Mouse (Mus musculus): ENCODE data around the gene Fgfr2. TPM values are rescaled to one million over a fixed set of nuclear protein-coding genes. Genes with fewer than 3 reads are reported as not detected.

Gene Fgfr2
- polyA plus RNA-seq, 1 experiment from 2014 or later, result 20.3 TPM

DNA sequence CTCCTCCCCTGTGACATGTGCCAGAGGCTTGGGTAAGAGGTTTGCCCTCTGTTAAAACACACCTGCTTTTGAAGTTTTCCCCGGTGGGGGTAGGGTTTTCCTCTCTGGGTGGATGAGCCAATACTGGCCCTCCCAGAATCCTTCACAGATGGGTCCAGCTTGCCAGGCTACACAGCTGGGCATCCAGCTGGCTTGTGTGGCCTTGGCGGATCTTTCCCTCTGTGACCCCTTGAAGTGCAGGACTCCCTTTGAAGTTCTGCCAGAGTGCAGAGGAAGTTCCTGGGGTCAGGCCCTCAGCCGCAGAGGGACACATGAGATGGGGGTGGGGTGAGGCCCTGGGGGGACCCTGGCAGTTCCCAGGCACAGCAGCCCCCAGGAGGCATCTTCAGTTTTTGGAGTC, 507.8 kb downstream of the Fgfr2 start:
- Histone ChIP-seq H3K27ac (ENCODE audit: low read length) (no peak overlapping the region), H3K4me1 (ENCODE audit: control insufficient read depth, insufficient read depth, low read length) (peaks cover 5% of the 10 kb centered on the region; the same call in 1 of the 2 replicates), H3K36me3 (ENCODE audit: control insufficient read depth, insufficient read depth) (no peaks in the 10 kb centered on the region), H3K27me3 (ENCODE audit: control insufficient read depth, insufficient read depth, low read length) (no peaks in the 10 kb centered on the region), H3K9me3 (replicated peaks; ENCODE audit: control insufficient read depth, low read length) (no peaks in the 10 kb centered on the region), H3K9ac (ENCODE audit: low read length) (no peak overlapping the region), H3K4me3 (ENCODE audit: low read length) (no peak overlapping the region), H3K4me2 (ENCODE audit: low read depth, low read length) (no peak overlapping the region)
- 34% methylated on average over 3 of the region's 3 CpGs for WGBS
- ATAC-seq (replicated peaks; ENCODE audit: extremely low read depth, insufficient read depth, low FRiP score), result no peak

DNA sequence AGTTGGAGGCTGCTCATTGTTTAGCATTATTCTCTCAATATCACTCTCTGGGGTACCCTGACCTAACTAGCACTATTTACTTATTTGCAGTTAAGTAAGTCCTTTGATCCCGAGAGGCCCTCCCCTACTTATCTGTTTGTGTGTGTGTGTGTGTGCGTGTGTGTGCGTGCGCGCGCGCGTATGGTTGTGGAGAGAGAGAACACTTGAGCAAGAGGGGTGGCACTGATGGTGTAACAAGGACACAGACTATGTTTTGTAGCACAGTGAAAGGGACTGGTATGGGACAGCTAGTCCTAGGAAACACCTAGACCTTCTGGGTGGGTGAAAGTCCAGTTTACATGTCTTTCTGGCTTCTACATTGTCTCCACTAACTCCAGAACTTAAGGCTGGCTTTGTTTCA, 511.6 kb downstream of the Fgfr2 start:
- H3K9me3 ChIP-seq (replicated peaks; ENCODE audit: control insufficient read depth, low read length), result no peaks in the 10 kb centered on the region
- H3K4me3 ChIP-seq (ENCODE audit: low read length), result no peak overlapping the region
- no peak overlapping the region for H3K27ac ChIP-seq (ENCODE audit: low read length)
- WGBS, result 90% methylated on average over 8 of the region's 8 CpGs
- peaks cover 7% of the 10 kb centered on the region; the same call in 1 of the 2 replicates for H3K4me1 ChIP-seq (ENCODE audit: control insufficient read depth, insufficient read depth, low read length)
- H3K27me3 ChIP-seq (ENCODE audit: control insufficient read depth, insufficient read depth, low read length), result no peaks in the 10 kb centered on the region
- H3K9ac ChIP-seq (ENCODE audit: low read length), result no peak overlapping the region
- H3K36me3 ChIP-seq (ENCODE audit: control insufficient read depth, insufficient read depth), result no peaks in the 10 kb centered on the region
- ATAC-seq (replicated peaks; ENCODE audit: extremely low read depth, insufficient read depth, low FRiP score), result no peak
- H3K4me2 ChIP-seq (ENCODE audit: low read depth, low read length), result no peak overlapping the region

DNA sequence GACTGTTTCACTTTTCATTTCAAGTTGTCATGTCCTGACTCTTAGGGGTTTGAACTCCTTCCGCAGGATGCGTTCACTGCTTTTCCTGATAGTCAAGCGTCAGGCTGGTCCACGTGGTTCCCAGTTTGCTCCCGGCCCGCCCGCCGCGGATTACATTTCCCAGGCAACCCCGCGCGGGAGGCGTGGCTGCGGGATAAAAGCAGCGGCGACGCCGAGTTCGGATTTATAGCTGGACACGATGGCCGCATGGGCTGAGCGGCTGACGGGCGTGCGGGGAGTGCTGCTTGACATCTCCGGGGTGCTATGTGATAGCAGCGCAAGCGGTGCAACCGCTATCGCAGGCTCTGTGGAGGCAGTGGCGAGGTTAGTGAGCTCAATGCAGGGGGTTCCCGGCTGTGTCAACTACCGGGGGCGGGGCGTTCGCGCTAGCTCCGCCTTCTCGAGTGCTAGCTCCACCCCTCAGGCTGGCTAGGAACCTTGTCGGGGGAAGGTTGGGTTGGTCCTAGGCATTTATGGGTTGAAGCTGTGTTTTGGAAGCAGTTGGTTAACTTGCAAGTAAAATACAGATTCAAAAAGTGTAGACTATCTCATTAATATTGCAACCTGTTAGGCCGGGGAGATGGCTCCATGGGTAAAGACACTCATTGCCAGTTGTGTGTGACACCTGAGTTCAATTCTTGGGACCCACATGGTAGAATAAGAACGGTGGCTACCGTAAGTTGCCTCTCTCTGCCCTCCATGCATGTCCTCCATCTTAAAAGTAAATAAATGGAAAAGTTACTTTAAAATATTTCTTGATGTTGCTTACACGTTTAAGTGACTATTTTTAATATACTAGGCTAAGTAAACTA, 512.5 kb downstream of the Fgfr2 start, which contains the start of gene Lhpp:
TSS of gene Lhpp (plus strand) at position 171 of the 851 bp plus-strand sequence.
- H3K36me3 ChIP-seq (ENCODE audit: control insufficient read depth, insufficient read depth), result no peaks in the 10 kb centered on the region
- peak within 1 kb of the TSS; percentile 73 for H3K9ac ChIP-seq (ENCODE audit: low read length)
- WGBS, result 7% methylated on average over 44 of the region's 44 CpGs
- H3K9me3 ChIP-seq (replicated peaks; ENCODE audit: control insufficient read depth, low read length), result no peaks in the 10 kb centered on the region
- ATAC-seq (replicated peaks; ENCODE audit: extremely low read depth, insufficient read depth, low FRiP score), result peak; percentile 83
- H3K4me1 ChIP-seq (ENCODE audit: control insufficient read depth, insufficient read depth, low read length), result peaks cover 7% of the 10 kb centered on the region; the same call in 1 of the 2 replicates
- H3K4me2 ChIP-seq (ENCODE audit: low read depth, low read length), result peak within 1 kb of the TSS; percentile 70
- peak within 1 kb of the TSS; percentile 37 for H3K27ac ChIP-seq (ENCODE audit: low read length)
- H3K27me3 ChIP-seq (ENCODE audit: control insufficient read depth, insufficient read depth, low read length), result no peaks in the 10 kb centered on the region
- H3K4me3 ChIP-seq (ENCODE audit: low read length), result peak within 1 kb of the TSS; percentile 66

DNA sequence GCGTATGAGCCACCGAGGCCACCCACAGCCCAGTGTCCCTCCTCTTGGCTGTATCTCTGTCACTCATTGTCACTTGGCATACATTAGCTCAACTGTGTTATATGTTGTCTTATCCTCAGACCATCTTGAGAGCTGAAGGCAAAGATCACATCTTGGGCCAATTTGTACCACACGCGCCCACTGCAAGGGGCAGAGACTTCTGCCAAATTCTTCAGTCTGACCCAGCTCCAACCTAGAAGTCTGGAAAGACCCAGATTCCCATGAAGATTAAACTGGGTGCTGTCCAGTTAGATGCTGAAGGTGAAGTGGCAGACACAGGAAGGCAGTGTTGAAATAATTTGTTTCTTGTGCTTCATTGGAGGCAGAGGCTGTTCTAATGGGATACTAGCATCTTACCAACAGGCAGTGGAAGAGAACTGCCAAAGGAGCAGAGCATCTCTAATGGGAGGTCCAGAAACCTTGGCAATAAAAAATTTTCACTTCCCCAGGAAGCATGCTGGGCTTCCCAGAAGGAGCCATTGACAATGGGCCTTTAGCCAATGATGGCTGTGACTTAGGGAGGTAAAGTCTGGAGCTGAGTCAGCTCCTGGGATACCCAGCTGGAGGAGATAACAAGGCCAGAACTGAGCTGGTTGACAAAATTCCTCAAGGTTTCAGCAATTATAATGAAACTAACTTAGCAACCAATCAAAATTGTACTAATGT, 514.7 kb downstream of the Fgfr2 start:
- Histone ChIP-seq H3K4me2 (ENCODE audit: low read depth, low read length) (no peak overlapping the region), H3K9me3 (replicated peaks; ENCODE audit: control insufficient read depth, low read length) (no peaks in the 10 kb centered on the region), H3K36me3 (ENCODE audit: control insufficient read depth, insufficient read depth) (no peaks in the 10 kb centered on the region), H3K4me1 (ENCODE audit: control insufficient read depth, insufficient read depth, low read length) (peaks cover 4% of the 10 kb centered on the region; the same call in 1 of the 2 replicates), H3K27ac (ENCODE audit: low read length) (no peak overlapping the region), H3K4me3 (ENCODE audit: low read length) (no peak overlapping the region), H3K9ac (ENCODE audit: low read length) (no peak overlapping the region), H3K27me3 (ENCODE audit: control insufficient read depth, insufficient read depth, low read length) (peaks cover 4% of the 10 kb centered on the region; the same call in 1 of the 2 replicates)
- 85% methylated on average over 4 of the region's 4 CpGs for WGBS
- ATAC-seq (replicated peaks; ENCODE audit: extremely low read depth, insufficient read depth, low FRiP score), result no peak

DNA sequence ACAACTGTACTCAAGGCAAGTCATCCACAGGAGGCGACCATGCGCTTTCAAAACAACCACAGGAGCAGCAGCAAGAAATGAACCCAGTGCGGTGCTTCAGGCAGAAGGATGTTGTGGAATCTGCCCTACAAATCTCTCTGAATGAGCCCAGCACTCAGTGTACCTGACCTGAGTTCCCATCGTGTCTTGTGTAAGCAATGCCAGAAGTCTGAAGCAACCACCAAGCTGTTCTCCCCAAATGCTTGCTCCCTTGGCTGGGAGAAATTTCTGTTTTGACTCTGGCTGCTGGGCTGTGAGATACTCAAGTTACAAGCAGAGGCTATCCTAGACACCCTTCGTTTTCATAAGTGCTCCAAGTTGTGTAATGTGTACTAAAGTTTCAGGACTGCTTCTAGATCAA, 517.5 kb downstream of the Fgfr2 start:
- Histone ChIP-seq H3K36me3 (ENCODE audit: control insufficient read depth, insufficient read depth) (no peaks in the 10 kb centered on the region), H3K9ac (ENCODE audit: low read length) (no peak overlapping the region), H3K4me2 (ENCODE audit: low read depth, low read length) (no peak overlapping the region), H3K4me1 (ENCODE audit: control insufficient read depth, insufficient read depth, low read length) (peaks cover 2% of the 10 kb centered on the region; the same call in 1 of the 2 replicates), H3K4me3 (ENCODE audit: low read length) (no peak overlapping the region), H3K27me3 (ENCODE audit: control insufficient read depth, insufficient read depth, low read length) (peaks cover 26% of the 10 kb centered on the region), H3K27ac (ENCODE audit: low read length) (no peak overlapping the region), H3K9me3 (replicated peaks; ENCODE audit: control insufficient read depth, low read length) (no peaks in the 10 kb centered on the region)
- WGBS, result 56% methylated on average over 5 of the region's 5 CpGs
- ATAC-seq (replicated peaks; ENCODE audit: extremely low read depth, insufficient read depth, low FRiP score), result no peak

DNA sequence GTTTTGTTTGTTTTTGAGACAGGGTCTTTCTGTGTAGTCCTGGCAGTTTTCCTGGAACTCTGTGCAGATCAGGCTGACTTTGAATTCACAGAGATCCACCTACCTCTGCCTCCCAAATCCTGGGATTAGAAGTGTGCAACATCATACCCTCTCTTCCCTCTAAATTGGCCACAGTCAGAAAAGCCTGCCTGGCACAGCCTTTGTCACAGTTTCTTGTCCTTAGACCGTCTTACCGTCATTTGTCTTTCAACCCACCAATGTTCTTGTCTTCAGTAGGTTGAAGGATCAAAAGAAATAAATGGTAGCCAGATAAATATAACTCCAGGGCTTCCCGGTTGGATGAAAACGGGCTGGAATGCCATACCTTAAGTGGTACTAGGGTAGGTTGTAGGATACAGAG, 518.4 kb downstream of the Fgfr2 start:
- Histone ChIP-seq H3K9me3 (replicated peaks; ENCODE audit: control insufficient read depth, low read length) (no peaks in the 10 kb centered on the region), H3K36me3 (ENCODE audit: control insufficient read depth, insufficient read depth) (no peaks in the 10 kb centered on the region), H3K4me1 (ENCODE audit: control insufficient read depth, insufficient read depth, low read length) (peaks cover 3% of the 10 kb centered on the region; the same call in 1 of the 2 replicates), H3K4me2 (ENCODE audit: low read depth, low read length) (no peak overlapping the region), H3K4me3 (ENCODE audit: low read length) (no peak overlapping the region), H3K27ac (ENCODE audit: low read length) (no peak overlapping the region), H3K27me3 (ENCODE audit: control insufficient read depth, insufficient read depth, low read length) (peaks cover 36% of the 10 kb centered on the region), H3K9ac (ENCODE audit: low read length) (no peak overlapping the region)
- ATAC-seq (replicated peaks; ENCODE audit: extremely low read depth, insufficient read depth, low FRiP score), result no peak
- 85% methylated on average over 4 of the region's 4 CpGs for WGBS

DNA sequence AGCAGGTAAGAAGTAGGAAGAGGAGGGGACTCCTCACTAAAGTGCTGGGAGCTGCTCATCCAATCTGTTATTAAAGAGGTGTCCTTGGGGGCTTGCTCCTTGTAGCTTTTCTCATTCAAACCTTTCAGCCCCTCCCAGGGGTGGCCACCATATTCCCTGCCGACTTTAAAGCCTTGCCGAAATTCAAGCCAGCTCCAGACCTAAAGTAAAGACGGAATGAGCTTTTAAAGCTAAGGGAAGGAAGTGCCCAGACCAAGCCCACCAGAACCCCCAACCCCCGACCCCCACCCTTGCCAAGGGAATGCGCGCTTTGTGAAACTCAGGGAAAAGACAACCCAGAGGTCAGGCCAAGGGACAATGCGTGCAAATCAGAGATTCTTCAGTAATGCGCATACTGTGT, 522.2 kb downstream of the Fgfr2 start:
- H3K4me1 ChIP-seq (ENCODE audit: control insufficient read depth, insufficient read depth, low read length), result peaks cover 24% of the 10 kb centered on the region
- H3K4me3 ChIP-seq (ENCODE audit: low read length), result no peak overlapping the region
- no peak overlapping the region for H3K27ac ChIP-seq (ENCODE audit: low read length)
- no peak overlapping the region for H3K9ac ChIP-seq (ENCODE audit: low read length)
- 21% methylated on average over 8 of the region's 8 CpGs for WGBS
- H3K27me3 ChIP-seq (ENCODE audit: control insufficient read depth, insufficient read depth, low read length), result peaks cover 73% of the 10 kb centered on the region
- no peak overlapping the region for H3K4me2 ChIP-seq (ENCODE audit: low read depth, low read length)
- ATAC-seq (replicated peaks; ENCODE audit: extremely low read depth, insufficient read depth, low FRiP score), result no peak
- H3K9me3 ChIP-seq (replicated peaks; ENCODE audit: control insufficient read depth, low read length), result no peaks in the 10 kb centered on the region
- no peaks in the 10 kb centered on the region for H3K36me3 ChIP-seq (ENCODE audit: control insufficient read depth, insufficient read depth)

DNA sequence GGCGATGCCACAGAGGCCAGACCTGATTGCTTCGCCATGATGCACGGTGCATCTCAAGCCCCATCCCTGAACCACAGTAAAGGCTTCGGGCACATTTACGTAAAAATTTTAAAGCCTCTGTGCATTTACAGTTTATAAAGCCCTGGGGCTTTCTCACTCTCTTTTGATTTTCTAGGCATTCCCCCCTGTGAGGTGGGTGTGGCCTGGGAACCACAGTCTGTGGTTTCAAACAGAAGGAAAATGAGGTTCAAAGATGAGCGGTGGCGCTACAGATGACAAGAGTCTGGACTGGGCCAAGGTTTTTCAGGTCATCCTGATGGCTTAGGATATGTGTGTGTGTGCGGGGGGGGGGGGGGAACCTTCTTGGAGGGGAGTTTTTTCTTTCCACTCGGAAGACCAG, 523.1 kb downstream of the Fgfr2 start:
- Histone ChIP-seq H3K27me3 (ENCODE audit: control insufficient read depth, insufficient read depth, low read length) (peaks cover 77% of the 10 kb centered on the region), H3K27ac (ENCODE audit: low read length) (no peak overlapping the region), H3K9me3 (replicated peaks; ENCODE audit: control insufficient read depth, low read length) (no peaks in the 10 kb centered on the region), H3K36me3 (ENCODE audit: control insufficient read depth, insufficient read depth) (no peaks in the 10 kb centered on the region), H3K4me3 (ENCODE audit: low read length) (peak overlapping the region; percentile 44), H3K9ac (ENCODE audit: low read length) (no peak overlapping the region), H3K4me1 (ENCODE audit: control insufficient read depth, insufficient read depth, low read length) (peaks cover 24% of the 10 kb centered on the region), H3K4me2 (ENCODE audit: low read depth, low read length) (peak overlapping the region; percentile 77)
- ATAC-seq (replicated peaks; ENCODE audit: extremely low read depth, insufficient read depth, low FRiP score), result no peak
- WGBS, result 7% methylated on average over 9 of the region's 9 CpGs
